Mouse (Mus musculus) spleen, adult 18-20 months (tissue): ENCODE data around the gene Rbm47.

ENCODE experiments used
- DNase-seq, 2 experiments: peaks; one replicate each; pipeline ENCODE4 v3.0.0; 2022; ENCODE audit warnings: mixed read lengths in 2 of 2

Gene Rbm47

GRCm38 (mm10) chr5:66124089-66124400, 48.9 kb downstream of the Rbm47 start:
- no peak for DNase-seq

- DNase-seq = no peak
Observed at GRCm38 (mm10) chr5:66123295-66124088, 49.4 kb downstream of the Rbm47 start.

DNA sequence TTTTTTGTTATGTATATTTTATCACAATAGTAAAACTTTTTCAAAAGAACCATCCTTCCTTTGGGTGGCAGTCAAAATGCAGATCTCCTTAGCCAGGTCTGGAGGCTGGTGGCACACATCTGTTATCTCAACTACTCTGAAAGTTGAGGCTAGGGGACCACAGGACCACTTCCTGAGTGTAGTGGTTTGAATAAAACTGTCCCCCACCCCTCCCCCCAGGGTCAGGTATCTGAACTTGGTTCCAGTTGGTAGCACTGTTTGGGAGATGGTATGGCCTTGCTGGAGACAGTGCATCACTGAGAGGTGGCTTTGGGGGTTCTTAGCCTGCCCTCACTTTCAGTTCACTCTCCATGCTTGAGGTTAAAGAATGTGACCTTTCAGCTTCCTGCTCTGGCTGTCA, 51.7 kb downstream of the Rbm47 start:
- no peak for DNase-seq

- DNase-seq = peak; percentile 30 to 32
Observed at GRCm38 (mm10) chr5:66114751-66115150, 58.2 kb downstream of the Rbm47 start.

DNA sequence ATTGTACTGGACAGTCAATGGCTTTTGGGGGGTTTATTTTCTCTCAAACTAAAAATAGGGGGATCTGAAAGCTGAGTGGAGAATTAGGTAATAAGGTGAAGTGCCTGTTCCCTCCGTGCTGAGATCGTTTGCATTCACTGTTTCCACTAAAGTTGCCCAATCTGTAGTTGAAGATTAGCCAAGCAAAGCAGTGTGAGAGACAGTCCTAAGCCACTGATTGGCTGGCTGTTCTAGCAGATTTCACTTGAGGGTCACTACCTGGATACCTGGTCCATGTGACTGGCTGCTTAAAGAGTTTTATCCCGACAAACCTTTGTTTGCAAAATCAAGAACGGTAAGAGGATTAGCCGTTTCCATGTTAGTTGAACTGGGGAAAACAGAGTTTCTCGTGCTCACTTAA, 58.7 kb downstream of the Rbm47 start:
- DNase-seq = no peak

DNA sequence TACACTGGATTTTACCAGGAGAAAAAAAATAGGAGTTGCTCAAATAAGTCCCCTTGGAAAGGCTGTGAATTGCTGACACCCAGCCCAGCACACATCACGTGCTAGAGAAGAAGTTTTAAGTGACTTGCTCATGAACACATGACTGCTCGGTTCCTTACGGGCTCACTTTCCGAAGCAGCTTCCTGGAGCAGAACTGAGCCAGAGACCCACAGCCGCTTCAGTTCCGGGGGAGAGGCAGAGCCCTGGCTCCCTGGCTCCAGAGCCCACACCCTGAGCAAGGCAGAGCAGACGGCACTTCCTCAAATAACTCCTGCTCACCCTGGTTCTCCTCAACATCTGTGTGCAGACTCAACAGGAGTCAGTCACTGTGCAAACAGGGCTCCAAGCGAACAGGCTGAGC, 60.9 kb downstream of the Rbm47 start:
- peak; percentile 22 to 32 for DNase-seq

DNA sequence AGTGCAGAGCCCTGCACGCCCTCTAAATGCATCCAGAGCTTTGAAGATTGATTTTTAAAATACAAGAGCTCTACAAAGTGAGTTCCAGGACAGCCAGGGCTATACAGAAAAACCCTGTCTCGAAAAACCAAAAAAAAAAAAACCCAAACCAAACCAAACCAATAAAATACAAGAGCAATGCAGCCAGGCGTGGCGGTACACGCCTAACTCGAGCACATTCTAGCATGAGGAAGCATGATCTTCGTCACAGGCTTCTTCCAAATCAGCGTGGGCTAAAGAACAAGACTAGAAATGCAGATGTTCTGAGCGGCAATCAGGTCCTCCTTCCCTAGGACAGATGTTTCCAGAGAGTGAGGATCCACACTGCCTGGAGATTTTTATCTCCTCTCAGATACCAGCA, 66.5 kb downstream of the Rbm47 start:
- no peak for DNase-seq

GRCm38 (mm10) chr5:66105946-66106345, 67.0 kb downstream of the Rbm47 start:
- no peak for DNase-seq

DNA sequence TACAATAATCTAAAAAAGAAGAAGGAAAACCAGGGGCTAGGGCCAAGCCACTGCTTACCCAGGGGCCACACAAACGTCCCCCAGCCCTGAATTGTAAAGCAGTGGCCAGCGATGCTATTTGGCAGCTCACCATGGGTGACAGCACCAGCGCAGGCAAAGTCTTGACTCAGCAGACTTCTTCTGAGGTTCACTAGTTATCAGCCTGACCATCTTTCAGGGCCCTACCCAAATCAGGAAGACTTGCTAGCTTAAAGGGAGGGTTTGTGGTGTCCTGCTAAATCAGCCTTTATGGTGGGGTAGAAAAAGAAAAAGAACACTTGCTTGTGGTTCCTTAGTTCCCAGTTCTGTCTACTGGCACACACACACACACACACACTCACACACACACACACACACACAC, 67.6 kb downstream of the Rbm47 start:
- DNase-seq = no peak

- DNase-seq = no peak
Observed at GRCm38 (mm10) chr5:66103386-66103785, 69.5 kb downstream of the Rbm47 start.

GRCm38 (mm10) chr5:66102821-66103220, 70.1 kb downstream of the Rbm47 start:
- DNase-seq = no peak

DNA sequence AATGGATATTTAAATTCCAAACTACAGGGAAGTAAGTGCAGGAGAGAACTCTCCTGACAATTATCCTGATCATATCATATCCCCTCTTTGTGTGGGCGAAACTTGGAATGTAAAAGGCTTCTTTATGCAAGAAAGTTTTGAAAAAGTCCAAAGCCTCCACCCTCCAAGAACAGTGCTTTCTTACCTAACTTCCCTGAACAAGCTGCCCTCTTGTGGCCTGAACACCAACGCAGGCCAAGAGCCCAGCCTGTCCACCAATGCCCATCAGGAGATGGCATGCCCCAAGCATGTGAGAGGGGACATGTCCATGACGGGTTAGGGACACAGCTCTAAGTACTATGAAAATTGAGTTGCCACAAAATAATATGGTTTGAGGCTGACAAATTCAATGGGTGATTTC, 71.3 kb downstream of the Rbm47 start:
- DNase-seq = peak in 1 of 2 experiments; percentile 40

GRCm38 (mm10) chr5:66100322-66100721, 72.6 kb downstream of the Rbm47 start:
- no peak for DNase-seq

DNA sequence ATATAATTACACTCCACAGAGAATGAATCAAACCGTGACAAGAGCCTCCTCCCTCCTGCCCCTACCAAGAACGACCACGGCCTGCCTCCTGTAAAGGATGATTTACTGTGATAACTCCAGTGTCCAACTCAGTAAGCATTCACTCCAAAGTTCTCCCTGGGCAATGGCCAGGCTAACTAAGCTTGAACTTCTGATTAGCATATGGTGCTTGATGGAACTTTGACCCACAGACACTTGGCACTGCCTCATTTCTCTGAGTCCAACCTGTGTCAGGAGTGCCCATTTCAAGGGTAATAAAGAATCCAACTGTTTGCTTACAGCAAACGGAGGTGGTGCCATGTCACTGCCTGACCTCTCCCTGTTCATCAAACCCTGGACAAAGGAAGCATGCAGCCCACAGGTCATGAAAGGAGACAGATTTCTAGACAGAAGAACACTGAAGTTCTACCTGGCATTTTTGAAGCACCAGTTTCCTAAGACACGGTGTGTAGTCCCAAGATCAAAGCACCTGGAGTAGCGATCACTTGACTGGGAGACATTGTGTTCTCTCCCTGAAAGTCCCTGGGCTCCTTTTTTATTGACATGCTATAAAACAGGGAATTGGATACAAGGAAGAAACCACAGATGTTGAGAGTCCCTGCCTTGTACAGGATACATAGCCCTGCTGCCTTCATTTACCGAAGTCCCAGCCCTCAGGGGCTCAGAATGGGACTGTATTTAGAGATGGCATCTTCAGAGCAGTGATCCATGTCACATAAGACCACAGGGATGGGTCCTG, 74.6 kb downstream of the Rbm47 start:
- DNase-seq = no peak

DNA sequence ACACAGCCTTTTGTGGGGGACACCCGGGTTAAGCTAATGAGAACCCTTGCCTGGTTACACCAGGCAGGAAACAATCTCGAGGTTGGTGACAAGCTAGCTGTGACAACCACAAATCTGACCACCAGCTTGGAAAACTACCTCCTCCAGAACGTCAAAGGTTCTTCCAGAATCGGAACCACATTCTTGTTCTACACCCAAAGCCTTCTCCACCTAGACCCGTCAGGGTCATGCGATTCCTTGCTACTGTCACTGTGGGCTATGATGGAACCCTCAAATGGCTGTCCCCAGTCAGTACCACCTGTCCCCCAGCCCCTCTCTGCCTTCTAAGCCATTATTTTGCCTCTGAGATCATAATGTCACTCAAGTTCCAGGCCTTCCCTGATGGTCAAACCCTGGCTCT, 76.8 kb downstream of the Rbm47 start:
- no peak for DNase-seq

- no peak for DNase-seq
Observed at GRCm38 (mm10) chr5:66095166-66095565, 77.8 kb downstream of the Rbm47 start.

DNA sequence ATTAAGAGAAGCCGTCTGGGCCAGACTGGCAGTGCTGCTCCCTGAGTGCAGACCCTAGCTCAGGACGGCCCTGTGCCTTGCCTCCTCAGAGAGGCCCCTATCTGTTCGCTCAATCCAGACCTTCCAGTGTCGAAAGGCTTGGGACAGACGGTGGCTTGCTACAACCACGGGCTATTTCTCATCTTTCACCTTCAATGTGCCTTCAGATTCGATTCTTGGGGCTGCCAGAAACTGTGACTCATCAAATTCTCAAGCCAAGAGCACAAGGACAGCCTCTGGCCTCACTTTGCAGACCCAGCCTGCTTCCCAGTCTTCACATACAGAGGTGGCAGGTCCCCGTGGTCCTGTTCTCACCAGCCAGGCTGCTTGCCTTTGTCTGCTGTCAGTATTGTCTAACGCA, 82.9 kb downstream of the Rbm47 start:
- DNase-seq = no peak

GRCm38 (mm10) chr5:66089600-66089999, 83.3 kb downstream of the Rbm47 start:
- DNase-seq = no peak

- DNase-seq = no peak
Observed at GRCm38 (mm10) chr5:66088902-66089295, 84.0 kb downstream of the Rbm47 start.

- no peak for DNase-seq
Observed at GRCm38 (mm10) chr5:66088247-66088901, 84.5 kb downstream of the Rbm47 start.

DNA sequence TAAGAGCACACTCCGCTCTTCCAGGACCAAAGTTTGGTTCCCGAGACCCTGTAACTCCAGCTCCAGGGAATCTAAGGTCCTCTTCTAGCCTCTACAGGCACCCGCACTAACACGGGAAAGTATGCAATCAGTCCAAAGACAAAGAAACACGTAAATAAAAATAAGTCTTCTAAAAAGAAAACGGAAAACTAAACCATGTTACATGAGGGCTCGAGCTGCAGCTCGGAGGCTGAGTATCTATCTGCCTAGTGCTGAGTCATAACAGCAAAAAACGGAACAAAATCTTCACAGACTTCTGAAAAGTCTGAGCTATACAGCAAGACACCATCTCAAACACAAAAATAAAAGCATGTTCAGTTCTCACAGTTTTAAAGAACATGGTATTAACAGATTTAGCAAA, 86.0 kb downstream of the Rbm47 start:
- no peak for DNase-seq

DNA sequence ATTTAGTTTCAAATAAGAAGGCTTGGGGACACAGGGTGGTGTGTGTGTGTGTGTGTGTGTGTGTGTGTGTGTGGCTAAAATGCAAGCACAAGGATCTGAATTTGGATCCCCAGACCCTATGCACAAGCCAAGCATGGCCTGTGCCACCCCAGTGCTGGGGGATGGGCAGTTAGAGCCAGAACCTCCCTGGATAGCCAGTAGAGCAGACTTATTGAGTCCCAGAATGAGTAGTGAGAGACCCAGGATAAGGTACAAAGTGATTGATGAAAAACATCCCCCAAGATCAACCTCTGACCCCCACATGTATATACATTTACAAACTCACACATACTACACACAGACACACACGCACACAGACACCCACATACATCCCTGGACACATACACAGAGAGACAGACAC, 86.6 kb downstream of the Rbm47 start:
- no peak for DNase-seq

- DNase-seq = no peak
Observed at GRCm38 (mm10) chr5:66085478-66085877, 87.4 kb downstream of the Rbm47 start.

GRCm38 (mm10) chr5:66084541-66084940, 88.4 kb downstream of the Rbm47 start:
- DNase-seq = no peak
